Mouse (Mus musculus) neural tube, embryonic 13.5 days (tissue): Measurements from ENCODE around the gene Fras1. TPM values are rescaled to one million over a fixed set of nuclear protein-coding genes. Genes with fewer than 3 reads are reported as not detected.

ENCODE experiments used
- ATAC-seq: fragments of 200-750 bp; cut with Nextera tagmentation; 2 replicates; pipeline ENCODE4 v1.8.0; 2017; ENCODE audit warnings: low read depth, mild to moderate bottlenecking, moderate TSS enrichment, moderate library complexity
- H3K27ac ChIP-seq: fragments of 300-500 bp; sonication (generic); replicated peaks from 2 replicates; pipeline ENCODE4 v1.5.1; 2015; ENCODE audit warnings: moderate library complexity, mild to moderate bottlenecking, inconsistent platforms
- H3K27me3 ChIP-seq: fragments of 300-500 bp; sonication (generic); 2 replicates; pipeline ENCODE4 v1.6.1; 2015; ENCODE audit warnings: mild to moderate bottlenecking, inconsistent platforms
- H3K36me3 ChIP-seq: fragments of 300-500 bp; sonication (generic); 2 replicates; pipeline ENCODE4 v1.6.1; 2015; ENCODE audit warnings: mild to moderate bottlenecking, inconsistent platforms
- H3K4me1 ChIP-seq: fragments of 300-500 bp; sonication (generic); replicated peaks from 2 replicates; pipeline ENCODE4 v1.6.1; 2015; ENCODE audit warnings: inconsistent platforms
- H3K4me2 ChIP-seq: fragments of 300-500 bp; sonication (generic); 2 replicates; pipeline ENCODE4 v1.6.1; 2015; ENCODE audit warnings: inconsistent platforms, mild to moderate bottlenecking, moderate library complexity
- H3K4me3 ChIP-seq: fragments of 300-500 bp; sonication (generic); 2 replicates; pipeline ENCODE4 v1.5.1; 2015; ENCODE audit warnings: mild to moderate bottlenecking, inconsistent platforms
- H3K9ac ChIP-seq: fragments of 300-500 bp; sonication (generic); 2 replicates; pipeline ENCODE4 v1.6.1; 2015; ENCODE audit warnings: moderate library complexity, mild to moderate bottlenecking, inconsistent platforms
- H3K9me3 ChIP-seq: fragments of 300-500 bp; sonication (generic); 2 replicates; pipeline ENCODE4 v1.6.1; 2016; ENCODE audit warnings: inconsistent platforms
- WGBS: fragments of 180-500 bp; shearing (Covaris S2); methylation state at CpG from one replicate; pipeline ENCODE4 v1.1.7; 2015; 5-methylcytosine and 5-hydroxymethylcytosine counted together
- polyA plus RNA-seq: library from polyadenylated mRNA; unstranded; fragments of >200 nt; fragmentation: Nextera tagmentation; extraction: Ambion mirVana; gene quantifications from 2 replicates; pipeline ENCODE4 v1.2.1, GENCODE M21; 2015

Fras1 gene
- polyA plus RNA-seq, 1 experiment from 2014 or later = 2.3 TPM

DNA sequence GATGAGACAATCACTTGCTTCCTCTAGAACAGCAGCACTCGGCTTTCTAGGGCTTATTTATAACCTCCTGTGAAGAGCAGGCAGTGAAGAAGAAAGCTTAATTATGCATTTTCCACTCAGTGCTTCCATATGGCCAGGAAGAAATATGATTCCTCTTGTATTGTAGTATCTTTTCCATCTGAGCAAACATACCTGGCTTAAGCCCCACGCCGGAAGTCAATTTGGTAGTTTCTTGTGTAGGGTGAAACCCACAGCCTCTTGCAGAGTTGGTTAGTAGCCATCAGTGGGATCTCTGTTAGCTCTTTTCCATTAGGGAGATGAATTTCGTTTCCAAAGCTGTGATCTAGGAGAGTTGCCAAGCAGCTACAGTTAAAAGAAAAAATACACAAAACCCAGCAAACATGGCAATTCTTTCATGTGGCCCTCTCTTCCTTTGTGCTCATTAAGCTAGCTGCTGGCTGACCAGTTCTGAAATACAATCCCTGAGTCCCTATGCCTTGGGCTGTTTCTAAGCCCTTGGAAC is 83.7 kb downstream of the Fras1 start:
- H3K4me1 ChIP-seq = no peaks in the 10 kb centered on the region
- no peak overlapping the region for H3K9ac ChIP-seq
- no peaks in the 10 kb centered on the region for H3K9me3 ChIP-seq
- H3K4me2 ChIP-seq = no peak overlapping the region
- no peaks in the 10 kb centered on the region for H3K36me3 ChIP-seq
- H3K27ac ChIP-seq = no peak overlapping the region
- no peak overlapping the region for H3K4me3 ChIP-seq
- no peaks in the 10 kb centered on the region for H3K27me3 ChIP-seq
- no peak for ATAC-seq
- WGBS = 64% methylated on average over 4 of the region's 4 CpGs

DNA sequence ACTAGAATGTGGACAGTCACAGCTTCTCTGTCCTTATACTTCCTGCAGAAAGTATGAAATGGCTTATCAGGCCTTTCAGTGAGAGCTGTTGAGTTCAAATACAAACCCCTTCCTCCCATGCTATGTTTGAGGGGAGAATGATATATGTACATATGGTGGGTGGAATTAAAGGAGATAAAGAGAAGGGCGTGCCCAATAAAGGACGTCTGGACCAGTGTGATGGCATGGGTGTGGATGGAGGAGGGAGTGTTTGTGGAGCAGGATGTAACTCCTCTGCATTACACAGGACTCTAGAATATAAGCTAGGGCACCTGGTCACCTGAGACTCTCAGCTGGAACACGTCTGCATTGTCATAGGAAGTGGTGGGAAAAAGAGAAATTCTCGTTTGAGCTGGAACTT is 85.8 kb downstream of the Fras1 start:
- no peaks in the 10 kb centered on the region for H3K27me3 ChIP-seq
- 85% methylated on average over 4 of the region's 4 CpGs for WGBS
- no peak overlapping the region for H3K4me2 ChIP-seq
- H3K4me3 ChIP-seq = no peak overlapping the region
- H3K36me3 ChIP-seq = no peaks in the 10 kb centered on the region
- no peak for ATAC-seq
- no peaks in the 10 kb centered on the region for H3K4me1 ChIP-seq
- H3K27ac ChIP-seq = no peak overlapping the region
- no peaks in the 10 kb centered on the region for H3K9me3 ChIP-seq
- H3K9ac ChIP-seq = no peak overlapping the region

DNA sequence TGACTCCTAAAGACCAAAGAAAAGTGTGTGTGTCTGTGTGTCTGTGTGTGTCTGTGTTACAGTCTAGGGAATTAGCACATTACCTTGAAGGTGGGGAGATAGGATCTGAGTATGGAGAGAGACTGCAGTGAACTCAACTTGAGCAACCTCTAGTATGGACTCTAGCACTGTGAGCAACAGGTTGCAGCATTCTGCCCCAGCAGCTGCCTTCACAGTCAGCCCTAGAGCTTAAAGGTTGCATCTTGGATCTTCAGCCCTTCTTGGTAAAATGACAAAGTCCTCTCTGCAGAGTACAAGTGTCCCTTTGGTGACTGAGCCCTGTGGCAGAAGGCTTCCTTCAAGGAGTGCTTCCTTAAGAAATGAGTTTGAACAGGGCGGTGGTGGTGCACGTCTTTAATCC is 88.4 kb downstream of the Fras1 start:
- Histone ChIP-seq H3K27ac (no peak overlapping the region), H3K9ac (no peak overlapping the region), H3K9me3 (no peaks in the 10 kb centered on the region), H3K4me3 (no peak overlapping the region), H3K27me3 (no peaks in the 10 kb centered on the region), H3K4me2 (no peak overlapping the region), H3K36me3 (no peaks in the 10 kb centered on the region), H3K4me1 (no peaks in the 10 kb centered on the region)
- 88% methylated on average over 2 of the region's 2 CpGs for WGBS
- no peak for ATAC-seq

DNA sequence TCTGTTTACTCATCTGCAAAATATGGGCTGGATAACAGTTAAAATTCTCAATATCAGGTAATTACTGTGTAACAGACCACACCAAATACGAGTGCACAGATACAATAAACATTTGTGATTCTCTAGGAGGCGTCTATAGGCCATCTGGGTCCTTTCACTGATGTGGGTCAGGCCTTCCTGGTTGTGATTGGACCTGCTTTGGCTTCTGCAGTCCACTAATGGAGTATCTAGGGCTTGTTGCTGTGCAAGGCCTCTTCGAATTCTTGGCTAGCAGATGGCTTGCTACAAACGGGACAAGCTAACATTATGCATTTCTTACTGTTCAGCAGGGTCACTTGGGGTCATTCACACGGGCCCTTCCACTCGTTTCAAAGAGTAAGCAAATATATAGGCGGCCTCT is 92.7 kb downstream of the Fras1 start:
- H3K36me3 ChIP-seq = no peaks in the 10 kb centered on the region
- no peak overlapping the region for H3K9ac ChIP-seq
- 42% methylated on average over 7 of the region's 7 CpGs for WGBS
- no peaks in the 10 kb centered on the region for H3K4me1 ChIP-seq
- H3K4me3 ChIP-seq = no peak overlapping the region
- no peaks in the 10 kb centered on the region for H3K9me3 ChIP-seq
- ATAC-seq = no peak
- no peaks in the 10 kb centered on the region for H3K27me3 ChIP-seq
- no peak overlapping the region for H3K27ac ChIP-seq
- no peak overlapping the region for H3K4me2 ChIP-seq

DNA sequence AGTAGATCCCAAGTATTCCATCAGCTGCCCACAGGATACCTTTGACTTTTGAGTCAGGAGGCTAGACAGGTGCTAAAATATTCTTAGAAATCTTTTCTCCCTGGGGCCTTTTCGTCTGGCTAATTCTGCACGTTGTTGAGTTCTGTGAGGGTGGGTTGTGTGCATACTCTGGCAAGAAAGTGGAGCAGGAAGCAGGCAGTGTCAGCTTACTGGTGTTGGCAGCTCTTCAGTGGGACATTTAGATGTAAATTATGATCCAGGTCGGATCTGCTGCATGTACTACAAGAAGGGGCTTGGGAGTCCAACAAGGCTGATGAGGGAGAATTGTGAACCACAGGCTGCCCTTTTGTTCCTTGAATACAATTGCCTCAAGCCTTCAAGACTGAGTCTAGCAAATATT is 98.2 kb downstream of the Fras1 start:
- WGBS = 52% methylated on average over 3 of the region's 3 CpGs
- no peak overlapping the region for H3K4me2 ChIP-seq

DNA sequence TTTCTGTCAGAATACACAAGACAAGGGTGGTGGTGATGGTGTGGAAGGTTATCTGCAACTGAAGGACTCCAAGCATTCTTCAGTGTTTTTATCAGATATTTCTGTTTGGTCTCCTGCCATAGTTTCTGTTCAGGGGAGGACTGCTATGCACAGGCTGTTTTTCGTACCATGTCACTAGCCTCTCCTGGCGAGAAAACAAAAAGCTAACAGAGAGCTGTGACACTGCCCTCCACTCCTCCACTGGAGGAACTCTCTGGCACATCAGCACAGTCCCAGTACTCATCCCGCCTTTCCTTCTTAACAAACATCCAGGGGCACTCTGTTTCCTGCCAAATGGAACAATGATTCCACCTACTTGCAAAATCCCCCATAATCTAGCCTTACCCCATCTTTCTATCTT is 101.7 kb downstream of the Fras1 start:
- Histone ChIP-seq H3K9me3 (no peaks in the 10 kb centered on the region), H3K27me3 (no peaks in the 10 kb centered on the region), H3K9ac (no peak overlapping the region), H3K4me3 (no peak overlapping the region), H3K4me2 (no peak overlapping the region), H3K36me3 (no peaks in the 10 kb centered on the region), H3K27ac (no peak overlapping the region), H3K4me1 (no peaks in the 10 kb centered on the region)
- no peak for ATAC-seq
- 81% methylated on average over 3 of the region's 3 CpGs for WGBS

More for the DNA sequence above, 98.2 kb downstream of the Fras1 start:
- Histone ChIP-seq H3K9ac (no peak overlapping the region), H3K4me3 (no peak overlapping the region), H3K27ac (no peak overlapping the region), H3K9me3 (no peaks in the 10 kb centered on the region), H3K4me1 (no peaks in the 10 kb centered on the region), H3K36me3 (no peaks in the 10 kb centered on the region), H3K27me3 (no peaks in the 10 kb centered on the region)
- ATAC-seq = no peak

DNA sequence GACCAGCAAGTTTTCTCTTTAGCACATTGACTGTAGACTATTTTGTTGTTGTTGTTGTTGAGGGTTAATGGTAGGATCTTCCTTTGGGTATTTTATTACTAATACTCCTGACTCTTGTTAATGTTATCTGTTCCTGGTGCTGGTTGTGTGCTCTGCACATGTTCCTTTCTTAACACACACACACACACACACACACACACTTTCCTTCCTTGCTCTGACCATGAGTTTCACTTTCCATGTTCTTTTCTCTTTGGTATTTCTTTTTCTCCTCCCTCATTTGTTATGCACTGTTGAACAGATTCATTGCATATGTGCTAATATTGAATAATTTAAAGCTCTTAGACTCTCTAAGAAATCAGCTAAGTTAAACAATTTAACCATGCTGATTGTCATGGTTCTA is 105.2 kb downstream of the Fras1 start:
- Histone ChIP-seq H3K36me3 (no peaks in the 10 kb centered on the region), H3K4me3 (no peak overlapping the region), H3K9ac (no peak overlapping the region), H3K27me3 (no peaks in the 10 kb centered on the region), H3K27ac (no peak overlapping the region), H3K4me2 (no peak overlapping the region), H3K4me1 (no peaks in the 10 kb centered on the region), H3K9me3 (no peaks in the 10 kb centered on the region)
- no peak for ATAC-seq

DNA sequence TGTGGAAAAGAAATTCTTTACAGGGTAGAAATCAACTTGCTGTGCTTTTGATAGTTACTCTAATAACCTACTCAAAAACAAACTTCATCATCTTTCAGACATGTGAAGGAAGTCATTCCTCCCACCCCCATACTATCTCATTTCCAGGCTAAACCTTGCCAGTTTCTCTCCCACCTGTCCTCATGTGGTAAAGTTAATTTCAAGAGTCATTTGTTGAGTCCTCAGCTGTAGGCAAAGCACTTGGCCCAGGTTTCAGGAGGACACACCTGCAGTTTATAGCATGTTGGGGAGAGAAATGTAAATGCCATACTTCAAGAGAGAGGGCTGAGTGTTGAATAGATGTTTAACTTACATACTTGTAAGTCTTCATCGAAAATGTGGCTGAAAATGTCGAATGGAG is 107.4 kb downstream of the Fras1 start:
- ATAC-seq = no peak
- H3K36me3 ChIP-seq = no peaks in the 10 kb centered on the region
- H3K27me3 ChIP-seq = no peaks in the 10 kb centered on the region
- H3K9me3 ChIP-seq = no peaks in the 10 kb centered on the region
- H3K27ac ChIP-seq = no peak overlapping the region
- WGBS = 84% methylated on average over 2 of the region's 2 CpGs
- no peaks in the 10 kb centered on the region for H3K4me1 ChIP-seq
- no peak overlapping the region for H3K4me3 ChIP-seq
- no peak overlapping the region for H3K4me2 ChIP-seq
- no peak overlapping the region for H3K9ac ChIP-seq

DNA sequence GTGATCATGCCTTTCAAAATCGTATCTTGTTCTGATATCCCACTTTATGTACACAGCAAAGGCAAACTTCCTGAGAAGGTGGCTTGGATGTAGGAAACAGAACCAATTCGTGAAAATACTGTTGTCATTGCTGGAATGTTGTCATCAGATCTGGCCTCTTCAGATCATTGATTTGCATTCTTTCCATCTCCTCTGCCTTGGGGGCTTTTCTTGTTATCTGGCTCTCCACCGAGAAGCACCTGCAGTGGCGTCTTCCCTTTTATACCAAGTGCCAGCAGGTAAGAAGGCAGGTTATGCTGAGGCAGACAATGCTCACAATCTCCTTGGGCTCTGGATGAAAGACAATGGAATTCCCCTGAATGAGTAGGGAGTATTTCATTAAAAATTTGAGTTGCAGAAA is 108.3 kb downstream of the Fras1 start:
- 90% methylated on average over 4 of the region's 4 CpGs for WGBS
- no peak overlapping the region for H3K27ac ChIP-seq

DNA sequence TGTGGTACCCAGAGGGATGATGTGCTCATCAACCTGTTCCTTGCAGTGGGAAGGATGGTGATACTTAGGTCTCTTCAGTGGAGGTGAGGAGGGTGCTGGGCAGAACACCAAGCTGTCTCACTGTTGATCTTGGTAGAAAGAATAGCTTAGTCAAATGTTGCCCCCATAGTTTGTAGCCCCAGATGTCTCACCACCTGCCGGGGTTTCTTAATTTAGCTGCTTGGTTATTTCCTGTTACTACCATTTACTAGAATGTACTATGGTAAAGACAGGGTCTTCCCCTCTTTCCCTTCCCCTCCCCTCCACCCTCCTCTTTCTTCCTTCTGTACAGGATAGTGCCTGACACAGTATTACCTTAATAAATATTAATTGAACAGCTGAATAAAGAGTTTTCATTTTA is 118.7 kb downstream of the Fras1 start:
- no peak overlapping the region for H3K4me2 ChIP-seq
- ATAC-seq = no peak
- no peaks in the 10 kb centered on the region for H3K9me3 ChIP-seq
- no peaks in the 10 kb centered on the region for H3K27me3 ChIP-seq
- H3K4me1 ChIP-seq = no peaks in the 10 kb centered on the region
- H3K27ac ChIP-seq = no peak overlapping the region
- no peak overlapping the region for H3K4me3 ChIP-seq
- H3K36me3 ChIP-seq = no peaks in the 10 kb centered on the region
- H3K9ac ChIP-seq = no peak overlapping the region
- WGBS = 86% methylated on average over 1 of the region's 1 CpGs

More for the DNA sequence above, 108.3 kb downstream of the Fras1 start:
- no peak for ATAC-seq
- Histone ChIP-seq H3K36me3 (no peaks in the 10 kb centered on the region), H3K9ac (no peak overlapping the region), H3K9me3 (no peaks in the 10 kb centered on the region), H3K4me2 (no peak overlapping the region), H3K4me1 (no peaks in the 10 kb centered on the region), H3K27me3 (no peaks in the 10 kb centered on the region), H3K4me3 (no peak overlapping the region)

DNA sequence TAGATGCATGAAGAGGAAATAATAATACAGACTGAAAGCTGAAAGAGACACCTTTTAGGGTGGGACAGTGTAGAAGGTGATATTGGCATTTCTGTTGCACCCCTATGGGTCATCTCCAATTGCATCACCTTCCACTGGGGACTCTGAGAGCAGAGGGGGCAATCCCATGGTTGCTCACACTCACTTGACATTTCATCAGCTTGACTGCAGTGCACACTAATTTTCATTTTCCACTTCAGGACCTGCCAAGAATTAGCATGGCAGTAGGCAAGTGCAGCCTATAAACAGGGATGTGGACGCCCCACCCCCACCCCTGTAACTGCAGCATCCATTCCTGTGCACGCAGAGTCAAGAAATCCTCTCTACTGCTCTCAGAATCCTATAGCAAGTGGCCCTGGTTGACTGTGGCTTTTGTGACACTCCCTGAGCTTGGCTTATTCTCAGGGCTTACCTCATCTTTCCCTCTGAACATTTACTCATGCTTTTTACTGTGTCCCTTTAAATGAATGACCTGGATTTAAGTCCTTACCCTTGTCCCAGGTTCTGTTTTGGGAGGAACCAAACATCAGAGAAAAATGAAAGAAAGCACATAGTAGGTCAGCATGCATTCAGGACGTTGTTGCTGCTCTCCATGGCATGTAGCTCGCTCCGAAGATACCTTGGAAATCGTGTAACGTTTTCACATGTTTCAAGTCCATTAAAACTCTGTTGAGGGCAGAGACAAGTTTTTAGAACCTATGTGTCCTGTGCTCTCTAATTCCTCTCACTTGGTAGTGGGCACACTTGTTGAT is 120.9 kb downstream of the Fras1 start:
- no peak overlapping the region for H3K27ac ChIP-seq
- no peaks in the 10 kb centered on the region for H3K9me3 ChIP-seq
- no peak overlapping the region for H3K4me2 ChIP-seq
- no peak overlapping the region for H3K4me3 ChIP-seq
- no peaks in the 10 kb centered on the region for H3K27me3 ChIP-seq
- no peak overlapping the region for H3K9ac ChIP-seq
- no peak for ATAC-seq
- H3K4me1 ChIP-seq = no peaks in the 10 kb centered on the region
- H3K36me3 ChIP-seq = no peaks in the 10 kb centered on the region
- 93% methylated on average over 7 of the region's 7 CpGs for WGBS

DNA sequence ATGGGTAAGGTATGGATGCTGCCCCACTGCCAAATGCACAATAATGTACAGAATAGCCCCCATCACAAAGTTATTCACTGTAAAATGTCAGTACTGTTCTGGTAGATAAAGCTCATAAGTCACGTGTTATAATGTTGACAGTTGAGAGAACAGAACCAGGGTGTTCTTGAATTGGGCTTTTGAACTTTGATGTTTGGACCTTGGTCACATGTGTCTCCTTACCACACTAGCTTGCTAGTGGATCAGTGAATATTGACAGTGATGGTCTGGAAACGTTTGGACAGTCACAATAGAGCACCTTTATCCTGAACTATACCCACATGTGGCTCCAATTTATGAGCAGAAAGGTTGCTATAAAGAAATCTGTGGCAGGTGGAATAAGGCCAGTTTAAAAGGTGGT is 124.3 kb downstream of the Fras1 start:
- H3K4me3 ChIP-seq = no peak overlapping the region
- no peaks in the 10 kb centered on the region for H3K27me3 ChIP-seq
- H3K27ac ChIP-seq = no peak overlapping the region
- ATAC-seq = no peak
- no peaks in the 10 kb centered on the region for H3K36me3 ChIP-seq
- no peak overlapping the region for H3K9ac ChIP-seq
- no peak overlapping the region for H3K4me2 ChIP-seq
- no peaks in the 10 kb centered on the region for H3K9me3 ChIP-seq
- 82% methylated on average over 2 of the region's 2 CpGs for WGBS
- no peaks in the 10 kb centered on the region for H3K4me1 ChIP-seq

DNA sequence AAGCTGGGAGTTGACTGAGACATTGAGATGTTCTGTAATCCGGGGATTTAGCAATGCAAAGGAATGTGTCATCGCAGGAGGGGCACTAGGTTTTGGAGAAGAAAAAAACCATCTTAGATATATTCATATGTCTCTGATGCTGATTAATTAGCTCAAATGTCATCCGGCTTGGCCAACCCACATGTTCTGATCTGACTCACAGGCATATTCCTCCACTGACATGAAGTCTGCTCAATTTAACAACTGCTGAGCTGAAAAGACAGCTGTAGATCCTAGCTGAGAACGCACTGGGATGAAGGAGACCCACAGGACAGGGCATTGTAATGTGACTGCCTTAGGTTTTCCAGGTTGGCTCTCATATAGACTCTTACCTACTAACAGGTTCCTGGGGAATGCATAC is 128.0 kb downstream of the Fras1 start:
- no peak overlapping the region for H3K27ac ChIP-seq
- no peaks in the 10 kb centered on the region for H3K9me3 ChIP-seq
- no peak overlapping the region for H3K4me2 ChIP-seq
- 83% methylated on average over 4 of the region's 4 CpGs for WGBS
- H3K9ac ChIP-seq = no peak overlapping the region
- no peaks in the 10 kb centered on the region for H3K27me3 ChIP-seq
- no peaks in the 10 kb centered on the region for H3K4me1 ChIP-seq
- H3K36me3 ChIP-seq = no peaks in the 10 kb centered on the region
- ATAC-seq = no peak
- H3K4me3 ChIP-seq = no peak overlapping the region
